ENCODE assay signal across 12 mouse cellular contexts in genomic region chr3:85841454-85842176, GRCm38 (mm10). TPM values are rescaled to one million over a fixed set of nuclear protein-coding genes. Genes with fewer than 3 reads are reported as not detected.
DNase-seq lines count a peak whose midpoint lies in the region; ATAC-seq and TF ChIP-seq lines count a peak whose summit lies in the region.
"Had no signal": no experiment of that assay in that cellular context is flagged by ENCODE, and none has a peak within 500 bp of the region (broad histone marks: within the 10 kb centered on the region; RNA-seq: fewer than 3 reads in every experiment).

No protein-coding gene starts in this region.

- no peak for TF ChIP-seq POLR2A in lung, adult 2 months (IDR thresholded peaks at IDR 0.05; ENCODE audit: borderline replicate concordance, extremely low read depth, low read depth, low read length)

- no peak for TF ChIP-seq CTCF in lung, adult 2 months (IDR thresholded peaks at IDR 0.05; ENCODE audit: insufficient read depth, low read length)

- peak overlapping the region; percentile 38; the same call in 1 of the 2 replicates for H3K4me2 ChIP-seq in heart, embryonic 14.5 days (ENCODE audit: low read length)
- no peak overlapping the region for H3K4me2 ChIP-seq in lung, embryonic 16.5 days (ENCODE audit: low read depth, low read length)
- peak overlapping the region; percentile 13; the same call in 1 of the 2 replicates for H3K4me2 ChIP-seq in embryonic facial prominence, embryonic 14.5 days (ENCODE audit: low read depth, low read length)
- no peak overlapping the region for H3K4me2 ChIP-seq in neural tube, embryonic 15.5 days
- H3K4me2 ChIP-seq: liver, embryonic 11.5 days had no signal

- 55% methylated on average over 2 of the region's 2 CpGs for WGBS in heart, embryonic 14.5 days
- 20% methylated on average over 2 of the region's 2 CpGs for WGBS in lung, embryonic 16.5 days
- WGBS in lung, adult 2 months, result 26% methylated on average over 2 of the region's 2 CpGs
- WGBS in embryonic facial prominence, embryonic 14.5 days, result 26% methylated on average over 2 of the region's 2 CpGs
- 29% methylated on average over 2 of the region's 2 CpGs for WGBS in neural tube, embryonic 15.5 days

- ATAC-seq in heart, embryonic 14.5 days (ENCODE audit: insufficient number of reproducible peaks, insufficient read depth, low FRiP score, low read depth), result no peak
- ATAC-seq in lung, embryonic 16.5 days (ENCODE audit: low read depth), result no peak
- peak; percentile 85 for ATAC-seq in embryonic facial prominence, embryonic 14.5 days (ENCODE audit: low read depth)
- ATAC-seq in neural tube, embryonic 15.5 days (ENCODE audit: low FRiP score), result no peak; the same call in 1 of the 2 replicates

- H3K4me1 ChIP-seq in heart, embryonic 14.5 days (ENCODE audit: control insufficient read depth in 2 of 2, insufficient read depth in 2 of 2, low read length in 2 of 2), result peaks cover 9 to 15% of the 10 kb centered on the region in 2 experiments
- H3K4me1 ChIP-seq in lung, embryonic 16.5 days (replicated peaks; ENCODE audit: control insufficient read depth, insufficient read depth, low read length), result peaks cover 12% of the 10 kb centered on the region
- peaks cover 7% of the 10 kb centered on the region for H3K4me1 ChIP-seq in lung, adult 2 months (ENCODE audit: control insufficient read depth, insufficient read depth, low read length)
- peaks cover 8% of the 10 kb centered on the region for H3K4me1 ChIP-seq in embryonic facial prominence, embryonic 14.5 days (ENCODE audit: control insufficient read depth, insufficient read depth, low read length)
- H3K4me1 ChIP-seq in neural tube, embryonic 15.5 days, result peaks cover 20% of the 10 kb centered on the region
- H3K4me1 ChIP-seq: megakaryocyte, embryonic 14.5 days had no signal

- no peaks in the 10 kb centered on the region for H3K36me3 ChIP-seq in heart, embryonic 14.5 days (ENCODE audit: control insufficient read depth, insufficient read depth, low read length)
- H3K36me3 ChIP-seq in lung, embryonic 16.5 days (ENCODE audit: control insufficient read depth, insufficient read depth, low read length), result no peaks in the 10 kb centered on the region
- no peaks in the 10 kb centered on the region for H3K36me3 ChIP-seq in embryonic facial prominence, embryonic 14.5 days (ENCODE audit: control insufficient read depth, insufficient read depth, low read length)
- no peaks in the 10 kb centered on the region for H3K36me3 ChIP-seq in neural tube, embryonic 15.5 days

- H3K27me3 ChIP-seq in heart, embryonic 14.5 days (ENCODE audit: control insufficient read depth, insufficient read depth, low read length), result no peaks in the 10 kb centered on the region
- no peaks in the 10 kb centered on the region for H3K27me3 ChIP-seq in lung, embryonic 16.5 days (ENCODE audit: control insufficient read depth, insufficient read depth, low read depth, low read length)
- H3K27me3 ChIP-seq in embryonic facial prominence, embryonic 14.5 days (replicated peaks; ENCODE audit: control insufficient read depth, insufficient read depth, low read length), result no peaks in the 10 kb centered on the region
- no peaks in the 10 kb centered on the region for H3K27me3 ChIP-seq in neural tube, embryonic 15.5 days (replicated peaks)
- H3K27me3 ChIP-seq: CH12.LX had no signal

- peak overlapping the region; percentile 79 to 87 for H3K27ac ChIP-seq in heart, embryonic 14.5 days (replicated peaks in 1 of 2; ENCODE audit: control insufficient read depth in 1 of 2, insufficient read depth in 1 of 2, low read depth in 2 of 2, low read length in 2 of 2)
- peak overlapping the region; percentile 76; the same call in 1 of the 2 replicates for H3K27ac ChIP-seq in lung, embryonic 16.5 days (ENCODE audit: low read length)
- peak overlapping the region; percentile 84 for H3K27ac ChIP-seq in embryonic facial prominence, embryonic 14.5 days (replicated peaks; ENCODE audit: low read depth, low read length)
- H3K27ac ChIP-seq in neural tube, embryonic 15.5 days (replicated peaks), result peak overlapping the region; percentile 54

- H3K4me3 ChIP-seq in heart, embryonic 14.5 days (ENCODE audit: control insufficient read depth in 1 of 2, insufficient read depth in 1 of 2, low read depth in 1 of 2, low read length in 2 of 2), result no peak overlapping the region
- no peak overlapping the region for H3K4me3 ChIP-seq in lung, embryonic 16.5 days (ENCODE audit: low read length)
- no peak overlapping the region for H3K4me3 ChIP-seq in lung, adult 2 months (replicated peaks; ENCODE audit: extremely low read depth, low read depth, low read length)
- no peak overlapping the region for H3K4me3 ChIP-seq in embryonic facial prominence, embryonic 14.5 days (ENCODE audit: low read depth, low read length)
- no peak overlapping the region for H3K4me3 ChIP-seq in neural tube, embryonic 15.5 days (replicated peaks)
- H3K4me3 ChIP-seq: megakaryocyte, embryonic 14.5 days had no signal

- no peaks in the 10 kb centered on the region for H3K9me3 ChIP-seq in heart, embryonic 14.5 days (ENCODE audit: control insufficient read depth, low read length)
- H3K9me3 ChIP-seq in lung, embryonic 16.5 days (ENCODE audit: control insufficient read depth, low read length), result no peaks in the 10 kb centered on the region
- no peaks in the 10 kb centered on the region for H3K9me3 ChIP-seq in embryonic facial prominence, embryonic 14.5 days (ENCODE audit: control insufficient read depth, low read length)
- H3K9me3 ChIP-seq in neural tube, embryonic 15.5 days (replicated peaks), result no peaks in the 10 kb centered on the region

- H3K9ac ChIP-seq in heart, embryonic 14.5 days (ENCODE audit: low read length), result peak overlapping the region; percentile 44; the same call in 1 of the 2 replicates
- H3K9ac ChIP-seq in lung, embryonic 16.5 days (ENCODE audit: low read length), result no peak overlapping the region
- peak overlapping the region; percentile 35; the same call in 1 of the 2 replicates for H3K9ac ChIP-seq in embryonic facial prominence, embryonic 14.5 days (ENCODE audit: low read depth, low read length)
- H3K9ac ChIP-seq in neural tube, embryonic 15.5 days (replicated peaks), result no peak overlapping the region

- no peak for DNase-seq in heart, postnatal 4 days
- no peak for DNase-seq in lung, adult 2 months
- DNase-seq in embryonic facial prominence, embryonic 14.5 days (ENCODE audit: low spot score), result peak; percentile 80
- DNase-seq in thymus, postnatal 25 days, result no peak
- DNase-seq: cerebellum, postnatal 25 days had no signal

RNA-seq across cellular contexts. Expression of gene Fam160a1, which starts 24.5 kb away (rescaled TPM):
- 7.4 TPM in 2 replicates for polyA plus RNA-seq in heart, embryonic 14.5 days (2014; fragmentation: Nextera tagmentation; extraction: Ambion mirVana)
- 10 to 100 TPM; 27.0 to 28.1 TPM for total RNA-seq in heart, postnatal 4 days (2021)
- polyA plus RNA-seq in lung, embryonic 16.5 days (2015; fragmentation: Nextera tagmentation; extraction: Ambion mirVana), result 3.4 and 3.5 TPM in 2 replicates
- 9.8 and 14.0 TPM in 2 replicates for polyA plus RNA-seq in lung, adult 2 months (2012; rRNA removed)
- 5.6 and 6.5 TPM in 2 replicates for polyA plus RNA-seq in embryonic facial prominence, embryonic 14.5 days (2014; fragmentation: Nextera tagmentation; extraction: Ambion mirVana)
- polyA plus RNA-seq in neural tube, embryonic 15.5 days (2015; fragmentation: Nextera tagmentation; extraction: Ambion mirVana), result 0.31 and 1.8 TPM in 2 replicates

RNA-seq across cellular contexts. Expression of gene Glt28d2, which starts 45.7 kb away (rescaled TPM):
- 2.2 and 2.4 TPM in 2 replicates for polyA plus RNA-seq in heart, embryonic 14.5 days (2014; fragmentation: Nextera tagmentation; extraction: Ambion mirVana)
- total RNA-seq in heart, postnatal 4 days (2021), result 1 to 10 TPM; 3.9 to 4.2 TPM
- 2.0 and 2.5 TPM in 2 replicates for polyA plus RNA-seq in lung, embryonic 16.5 days (2015; fragmentation: Nextera tagmentation; extraction: Ambion mirVana)
- 1.9 and 2.6 TPM in 2 replicates for polyA plus RNA-seq in lung, adult 2 months (2012; rRNA removed)
- polyA plus RNA-seq in embryonic facial prominence, embryonic 14.5 days (2014; fragmentation: Nextera tagmentation; extraction: Ambion mirVana), result 2.6 and 2.7 TPM in 2 replicates
- polyA plus RNA-seq in neural tube, embryonic 15.5 days (2015; fragmentation: Nextera tagmentation; extraction: Ambion mirVana), result 0.29 and 0.98 TPM in 2 replicates

RNA-seq across cellular contexts. Expression of gene Gm37240, which starts 45.7 kb away (rescaled TPM):
- polyA plus RNA-seq in heart, embryonic 14.5 days (2014; fragmentation: Nextera tagmentation; extraction: Ambion mirVana), result 12.3 and 19.4 TPM in 2 replicates
- total RNA-seq in heart, postnatal 4 days (2021), result 10 to 100 TPM; 19.6 to 20.6 TPM
- polyA plus RNA-seq in lung, embryonic 16.5 days (2015; fragmentation: Nextera tagmentation; extraction: Ambion mirVana), result 4.6 and 8.0 TPM in 2 replicates
- 11.8 and 16.9 TPM in 2 replicates for polyA plus RNA-seq in lung, adult 2 months (2012; rRNA removed)
- polyA plus RNA-seq in embryonic facial prominence, embryonic 14.5 days (2014; fragmentation: Nextera tagmentation; extraction: Ambion mirVana), result 10.7 and 13.4 TPM in 2 replicates
- 0.99 and 3.8 TPM in 2 replicates for polyA plus RNA-seq in neural tube, embryonic 15.5 days (2015; fragmentation: Nextera tagmentation; extraction: Ambion mirVana)
- polyA plus RNA-seq: neural tube, embryonic 14.5 days had no signal

Comparison
In these comparisons a context has a peak if more than half of its experiments do, and no peak if none do; other contexts are left out.
1. H3K4me2 ChIP-seq: peak in heart, embryonic 14.5 days (single experiment) and embryonic facial prominence, embryonic 14.5 days (single experiment); none in lung, embryonic 16.5 days (single experiment) and neural tube, embryonic 15.5 days (single experiment).
2. H3K9ac ChIP-seq: peak in heart, embryonic 14.5 days (single experiment) and embryonic facial prominence, embryonic 14.5 days (single experiment); none in lung, embryonic 16.5 days (single experiment) and neural tube, embryonic 15.5 days (single experiment).
3. Peak in every context shown above with its lines, with median percentiles within 50 percentile points of each other: H3K27ac ChIP-seq.